Comparison of ENCODE assay signal across 12 mouse cellular contexts in genomic region chr10:3512620-3513305, GRCm38 (mm10). TPM values are rescaled to one million over a fixed set of nuclear protein-coding genes. Genes with fewer than 3 reads are reported as not detected.
A peak's percentile ranks its signal among the peaks of the same experiment; 100 is the strongest.
DNase-seq lines count a peak whose midpoint lies in the region; ATAC-seq and TF ChIP-seq lines count a peak whose summit lies in the region.
"Had no signal": no experiment of that assay in that cellular context is flagged by ENCODE, and none has a peak within 500 bp of the region (broad histone marks: within the 10 kb centered on the region; RNA-seq: fewer than 3 reads in every experiment).

No protein-coding gene starts in this region.

- no peak overlapping the region for H3K27ac ChIP-seq in liver, embryonic 12.5 days
- H3K27ac ChIP-seq in ES-Bruce4 (ENCODE audit: insufficient read depth, low read length): no peak overlapping the region
- no peak overlapping the region for H3K27ac ChIP-seq in intestine, postnatal 0 days (ENCODE audit: low read depth, low read length)
- H3K27ac ChIP-seq: limb, embryonic 12.5 days; midbrain, embryonic 13.5 days had no signal

- TF ChIP-seq POLR2A in ES-Bruce4 (IDR thresholded peaks at IDR 0.05; ENCODE audit: insufficient read depth, low read length): no peak

- H3K9me3 ChIP-seq in liver, embryonic 12.5 days (replicated peaks): no peaks in the 10 kb centered on the region
- no peaks in the 10 kb centered on the region for H3K9me3 ChIP-seq in ES-Bruce4 (replicated peaks; ENCODE audit: control insufficient read depth, insufficient read depth, low read length, poor library complexity, severe bottlenecking)
- no peaks in the 10 kb centered on the region for H3K9me3 ChIP-seq in intestine, postnatal 0 days (ENCODE audit: control insufficient read depth)
- H3K9me3 ChIP-seq: limb, embryonic 12.5 days; midbrain, embryonic 13.5 days had no signal

- no peak for TF ChIP-seq EP300 in ES-Bruce4 (IDR thresholded peaks at IDR 0.05; ENCODE audit: insufficient read depth, low read depth, low read length)

- DNase-seq in gastrocnemius, adult 18-20 months (ENCODE audit: low spot score): peak; percentile 12
- DNase-seq in gastrocnemius, postnatal 36 days: no peak
- DNase-seq in liver: peak; percentile 6
- DNase-seq in urinary bladder, adult 2 months (ENCODE audit: low spot score): no peak
- DNase-seq in natural killer cell, adult 2 months (ENCODE audit: low spot score in 2 of 2): no peak
- DNase-seq: kidney, postnatal 14 days had no signal

- 53% methylated on average over 8 of the region's 8 CpGs for WGBS in liver, embryonic 12.5 days (ENCODE audit: insufficient replicate concordance)
- 59% methylated on average over 8 of the region's 8 CpGs for WGBS in intestine, postnatal 0 days

- intact Hi-C loops in gastrocnemius, postnatal 36 days (cut with DNase I): no loop called here

- H3K27me3 ChIP-seq in liver, embryonic 12.5 days (replicated peaks): no peaks in the 10 kb centered on the region
- no peaks in the 10 kb centered on the region for H3K27me3 ChIP-seq in ES-Bruce4 (ENCODE audit: control insufficient read depth, insufficient read depth, low read length, poor library complexity, severe bottlenecking)
- no peaks in the 10 kb centered on the region for H3K27me3 ChIP-seq in intestine, postnatal 0 days (replicated peaks; ENCODE audit: control insufficient read depth, insufficient read depth, low read length)
- H3K27me3 ChIP-seq: limb, embryonic 12.5 days; midbrain, embryonic 13.5 days had no signal

- 0 out of 2 replicates have a peak, but pooled peaks cover 2% of the 10 kb centered on the region for H3K4me1 ChIP-seq in liver, embryonic 12.5 days
- H3K4me1 ChIP-seq in ES-Bruce4 (ENCODE audit: control insufficient read depth, insufficient read depth, low read length): no peaks in the 10 kb centered on the region
- no peaks in the 10 kb centered on the region for H3K4me1 ChIP-seq in intestine, postnatal 0 days (replicated peaks; ENCODE audit: control insufficient read depth, insufficient read depth, low read length)

- ATAC-seq in liver, embryonic 12.5 days: no peak
- peak; percentile 70; the same call in 1 of the 2 replicates for ATAC-seq in intestine, postnatal 0 days
- ATAC-seq: midbrain, embryonic 13.5 days had no signal

- H3K4me3 ChIP-seq in liver, embryonic 12.5 days: no peak overlapping the region
- no peak overlapping the region for H3K4me3 ChIP-seq in ES-Bruce4 (ENCODE audit: low read depth, low read length)
- no peak overlapping the region for H3K4me3 ChIP-seq in intestine, postnatal 0 days (ENCODE audit: low read depth, low read length)
- H3K4me3 ChIP-seq: limb, embryonic 12.5 days; midbrain, embryonic 13.5 days had no signal

- no peak overlapping the region for H3K4me2 ChIP-seq in liver, embryonic 12.5 days
- no peak overlapping the region for H3K4me2 ChIP-seq in intestine, postnatal 0 days (replicated peaks; ENCODE audit: low read depth)
- H3K4me2 ChIP-seq: limb, embryonic 12.5 days; midbrain, embryonic 13.5 days had no signal

- TF ChIP-seq CTCF in ES-Bruce4 (IDR thresholded peaks at IDR 0.05; ENCODE audit: low read depth, low read length): peak; percentile 3
- peak; percentile 58 for TF ChIP-seq CTCF in intestine, postnatal 0 days (IDR thresholded peaks at IDR 0.05; ENCODE audit: low read depth)

- no peaks in the 10 kb centered on the region for H3K36me3 ChIP-seq in liver, embryonic 12.5 days
- no peaks in the 10 kb centered on the region for H3K36me3 ChIP-seq in ES-Bruce4 (ENCODE audit: control insufficient read depth, insufficient read depth, low read length, poor library complexity, severe bottlenecking)
- no peaks in the 10 kb centered on the region for H3K36me3 ChIP-seq in intestine, postnatal 0 days (ENCODE audit: control insufficient read depth, insufficient read depth)
- H3K36me3 ChIP-seq: G1E; limb, embryonic 12.5 days; midbrain, embryonic 13.5 days had no signal

- H3K9ac ChIP-seq in liver, embryonic 12.5 days: no peak overlapping the region
- no peak overlapping the region for H3K9ac ChIP-seq in ES-Bruce4 (ENCODE audit: low read depth, poor library complexity, severe bottlenecking)
- no peak overlapping the region for H3K9ac ChIP-seq in intestine, postnatal 0 days (ENCODE audit: low read depth, low read length)
- H3K9ac ChIP-seq: limb, embryonic 12.5 days; midbrain, embryonic 13.5 days had no signal

RNA-seq across cellular contexts. Expression of gene Iyd, which starts 27.3 kb away (rescaled TPM):
- under 1 TPM in 1 of 2 experiments, not detected in 1; 0.14 TPM for total RNA-seq in gastrocnemius, adult 18-20 months (2021)
- total RNA-seq in gastrocnemius, postnatal 36 days (2021): not detected
- polyA plus RNA-seq in liver, embryonic 12.5 days (2016; fragmentation: Nextera tagmentation; extraction: Ambion mirVana): 3.7 and 3.9 TPM in 2 replicates
- not detected in 2 replicates for polyA plus RNA-seq in ES-Bruce4 (2011; ENCODE audit: insufficient read depth, insufficient read length, low read depth, missing spikeins)
- 4.1 and 5.1 TPM in 2 replicates for polyA plus RNA-seq in intestine, postnatal 0 days (2015; fragmentation: Nextera tagmentation; extraction: Ambion mirVana)
- 0.10 and 0.26 TPM in 2 replicates for polyA plus RNA-seq in urinary bladder, adult 2 months (2012; rRNA removed)
- polyA plus RNA-seq: G1E; limb, embryonic 12.5 days had no signal

Comparison
In these comparisons a context has a peak if more than half of its experiments do, and no peak if none do; other contexts are left out.
1. DNase-seq: peak in gastrocnemius, adult 18-20 months (single experiment) and liver (single experiment); none in gastrocnemius, postnatal 36 days (0 of 2), urinary bladder, adult 2 months (single experiment) and natural killer cell, adult 2 months (0 of 2).